Mouse (Mus musculus): ENCODE data around the gene Lcn4.

Gene Lcn4

GRCm38 (mm10) chr2:26634629-26635488, 36.2 kb downstream of the Lcn4 start:
- in situ Hi-C loops (cut with MboI): loop anchor here (5.0 kb wide), 1 partner anchor 48 kb away; the partner anchor contains the start of gene Gm20532

GRCm38 (mm10) chr2:26633953-26634530, 37.0 kb downstream of the Lcn4 start:
- in situ Hi-C loops (cut with MboI): no loop called here

- in situ Hi-C loops (cut with MboI): no loop called here
Measured at GRCm38 (mm10) chr2:26632541-26633395, 38.3 kb downstream of the Lcn4 start.

GRCm38 (mm10) chr2:26628792-26629437, 42.2 kb downstream of the Lcn4 start:
- in situ Hi-C loops (cut with MboI): no loop called here

GRCm38 (mm10) chr2:26627921-26628739, 43.0 kb downstream of the Lcn4 start, which contains the start of gene Fam69b:
TSS of gene Fam69b (plus strand) at chr2:26628457.
- in situ Hi-C loops (cut with MboI): no loop called here

GRCm38 (mm10) chr2:26626081-26626480, 45.0 kb downstream of the Lcn4 start:
- in situ Hi-C loops (cut with MboI): no loop called here

GRCm38 (mm10) chr2:26625419-26625818, 45.7 kb downstream of the Lcn4 start:
- in situ Hi-C loops (cut with MboI): no loop called here

- in situ Hi-C loops (cut with MboI): no loop called here
Measured at GRCm38 (mm10) chr2:26622984-26623383, 48.1 kb downstream of the Lcn4 start.

GRCm38 (mm10) chr2:26621246-26621645, 49.8 kb downstream of the Lcn4 start:
- in situ Hi-C loops (cut with MboI): no loop called here

- in situ Hi-C loops (cut with MboI): no loop called here
Measured at GRCm38 (mm10) chr2:26617928-26618327, 53.2 kb downstream of the Lcn4 start.

All from mature B cell (primary cell).